Mouse (Mus musculus): ENCODE results near the gene Tubg1.
"Not testable (repeated sequence)": the region's sequence is repeated elsewhere in the genome, so short reads cannot be mapped to it uniquely, and the experiment has no call there.

Tubg1 gene

GRCm38 (mm10) chr11:101142215-101142967, 22.7 kb downstream of the Tubg1 start:
- no peak for DNase-seq

GRCm38 (mm10) chr11:101143338-101144225, 23.8 kb downstream of the Tubg1 start:
- DNase-seq = peak; percentile 54 to 67

GRCm38 (mm10) chr11:101146377-101146776, 26.6 kb downstream of the Tubg1 start:
- peak in 1 of 2 experiments; percentile 28 for DNase-seq

- DNase-seq = no peak
Measured at GRCm38 (mm10) chr11:101148751-101149150, 29.0 kb downstream of the Tubg1 start.

- DNase-seq = peak; percentile 66 to 74
Measured at GRCm38 (mm10) chr11:101149178-101150105, 29.7 kb downstream of the Tubg1 start.

GRCm38 (mm10) chr11:101151063-101151462, 31.3 kb downstream of the Tubg1 start:
- no peak for DNase-seq

- no peak for DNase-seq
Measured at GRCm38 (mm10) chr11:101152825-101153224, 33.1 kb downstream of the Tubg1 start.

GRCm38 (mm10) chr11:101154648-101155047, 34.9 kb downstream of the Tubg1 start:
- no peak for DNase-seq

GRCm38 (mm10) chr11:101155151-101155550, 35.4 kb downstream of the Tubg1 start:
- DNase-seq = no peak

GRCm38 (mm10) chr11:101155728-101156371, 36.1 kb downstream of the Tubg1 start, which contains the start of gene Tubg2:
TSS of gene Tubg2 (plus strand) at chr11:101155907.
- peak; percentile 74 to 83 for DNase-seq

GRCm38 (mm10) chr11:101160151-101160550, 40.4 kb downstream of the Tubg1 start:
- not testable (repeated sequence) for DNase-seq

GRCm38 (mm10) chr11:101160981-101161505, 41.3 kb downstream of the Tubg1 start:
- DNase-seq = not testable (repeated sequence)

GRCm38 (mm10) chr11:101161551-101161950, 41.8 kb downstream of the Tubg1 start:
- DNase-seq = no peak

GRCm38 (mm10) chr11:101162301-101162700, 42.6 kb downstream of the Tubg1 start:
- no peak for DNase-seq

GRCm38 (mm10) chr11:101162772-101163171, 43.0 kb downstream of the Tubg1 start:
- peak; percentile 48 to 64 for DNase-seq

GRCm38 (mm10) chr11:101163476-101164350, 44.0 kb downstream of the Tubg1 start:
- DNase-seq = peak; percentile 52 to 67

- DNase-seq = no peak
Measured at GRCm38 (mm10) chr11:101164351-101164665, 44.6 kb downstream of the Tubg1 start.

- peak in 1 of 2 experiments; percentile 50 for DNase-seq
Measured at GRCm38 (mm10) chr11:101164677-101165580, 45.2 kb downstream of the Tubg1 start.

GRCm38 (mm10) chr11:101166357-101166756, 46.6 kb downstream of the Tubg1 start:
- DNase-seq = no peak
